Mouse (Mus musculus): ENCODE data around the gene Gapdh. TPM values are rescaled to one million over a fixed set of nuclear protein-coding genes. Genes with fewer than 3 reads are reported as not detected.

Gapdh gene
- polyA plus RNA-seq, 1 experiment from 2014 or later, result 2,731 TPM

Small RNAs within 50 kb of the gene (microRNA-seq; reads per million reads assigned to microRNA genes)
- gene Mir3098, result 2.4 reads per million

Other genes starting within 250 kb of the Gapdh start
- 203 and 213 TPM in 2 replicates for gene Ptms, start 246.4 kb downstream of the Gapdh start, polyA plus RNA-seq (2016; fragmentation: Nextera tagmentation; extraction: Ambion mirVana)
- gene Mlf2, start 235.1 kb downstream of the Gapdh start, polyA plus RNA-seq (2016; fragmentation: Nextera tagmentation; extraction: Ambion mirVana), result 390 and 408 TPM in 2 replicates
- 137 and 146 TPM in 2 replicates for gene Cops7a, start 200.9 kb downstream of the Gapdh start, polyA plus RNA-seq (2016; fragmentation: Nextera tagmentation; extraction: Ambion mirVana)
- 0.82 and 1.1 TPM in 2 replicates for gene Pianp, start 169.8 kb downstream of the Gapdh start, polyA plus RNA-seq (2016; fragmentation: Nextera tagmentation; extraction: Ambion mirVana)
- 9.4 and 11.0 TPM in 2 replicates for gene Zfp384, start 157.3 kb downstream of the Gapdh start, polyA plus RNA-seq (2016; fragmentation: Nextera tagmentation; extraction: Ambion mirVana)
- 125 and 137 TPM in 2 replicates for gene Ing4, start 126.7 kb downstream of the Gapdh start, polyA plus RNA-seq (2016; fragmentation: Nextera tagmentation; extraction: Ambion mirVana)
- gene Acrbp, start 116.8 kb downstream of the Gapdh start, polyA plus RNA-seq (2016; fragmentation: Nextera tagmentation; extraction: Ambion mirVana), result 15.9 and 17.8 TPM in 2 replicates
- gene Lpar5, start 98.5 kb downstream of the Gapdh start, polyA plus RNA-seq (2016; fragmentation: Nextera tagmentation; extraction: Ambion mirVana), result 0.10 and 0.21 TPM in 2 replicates
- 102 and 105 TPM in 2 replicates for gene Chd4, start 70.5 kb downstream of the Gapdh start, polyA plus RNA-seq (2016; fragmentation: Nextera tagmentation; extraction: Ambion mirVana)
- gene Nop2, start 34.6 kb downstream of the Gapdh start, polyA plus RNA-seq (2016; fragmentation: Nextera tagmentation; extraction: Ambion mirVana), result 94.1 and 99.4 TPM in 2 replicates
- gene Iffo1, start 21.2 kb downstream of the Gapdh start, polyA plus RNA-seq (2016; fragmentation: Nextera tagmentation; extraction: Ambion mirVana), result 11.0 and 11.1 TPM in 2 replicates
- 261 and 263 TPM in 2 replicates for gene Ncapd2, start 25.2 kb upstream of the Gapdh start, polyA plus RNA-seq (2016; fragmentation: Nextera tagmentation; extraction: Ambion mirVana)
- gene Mrpl51, start 25.3 kb upstream of the Gapdh start, polyA plus RNA-seq (2016; fragmentation: Nextera tagmentation; extraction: Ambion mirVana), result 207 and 214 TPM in 2 replicates
- gene Vamp1, start 49.1 kb upstream of the Gapdh start, polyA plus RNA-seq (2016; fragmentation: Nextera tagmentation; extraction: Ambion mirVana), result 2.6 and 3.1 TPM in 2 replicates
- gene Tapbpl, start 65.4 kb upstream of the Gapdh start, polyA plus RNA-seq (2016; fragmentation: Nextera tagmentation; extraction: Ambion mirVana), result 0.98 and 1.6 TPM in 2 replicates
- gene Cd27, start 70.5 kb upstream of the Gapdh start, polyA plus RNA-seq (2016; fragmentation: Nextera tagmentation; extraction: Ambion mirVana), result 0.95 and 0.98 TPM in 2 replicates
- gene Tuba3a, start 119.6 kb upstream of the Gapdh start, polyA plus RNA-seq (2016; fragmentation: Nextera tagmentation; extraction: Ambion mirVana), result 0.16 and 0.19 TPM in 2 replicates
- gene Ltbr, start 147.4 kb upstream of the Gapdh start, polyA plus RNA-seq (2016; fragmentation: Nextera tagmentation; extraction: Ambion mirVana), result 26.9 and 28.8 TPM in 2 replicates
- gene Scnn1a, start 154.2 kb upstream of the Gapdh start, polyA plus RNA-seq (2016; fragmentation: Nextera tagmentation; extraction: Ambion mirVana), result 0.57 and 0.87 TPM in 2 replicates
- 33.4 and 34.8 TPM in 2 replicates for gene Tnfrsf1a, start 182.9 kb upstream of the Gapdh start, polyA plus RNA-seq (2016; fragmentation: Nextera tagmentation; extraction: Ambion mirVana)
- 0.21 and 0.32 TPM in 2 replicates for gene Plekhg6, start 214.3 kb upstream of the Gapdh start, polyA plus RNA-seq (2016; fragmentation: Nextera tagmentation; extraction: Ambion mirVana)

Measured in embryonic facial prominence, embryonic 10.5 days (tissue).